Mouse (Mus musculus) spleen, adult 2 months (tissue): ENCODE results near the gene Sema3e.

Experiments
- CTCF ChIP-seq: fragments of 200-500 bp; IDR thresholded peaks from 2 replicates; pipeline ENCODE4 v1.5.1; 2011; ENCODE audit warnings: mild to moderate bottlenecking, inconsistent platforms; ENCODE audit not compliant: insufficient read depth, insufficient read length, insufficient replicate concordance; ENCODE audit errors: extremely low read depth
- POLR2A ChIP-seq: fragments of 200-500 bp; IDR thresholded peaks from 2 replicates; pipeline ENCODE4 v1.6.1; 2011; ENCODE audit warnings: low read depth, low read length, inconsistent platforms

DNA sequence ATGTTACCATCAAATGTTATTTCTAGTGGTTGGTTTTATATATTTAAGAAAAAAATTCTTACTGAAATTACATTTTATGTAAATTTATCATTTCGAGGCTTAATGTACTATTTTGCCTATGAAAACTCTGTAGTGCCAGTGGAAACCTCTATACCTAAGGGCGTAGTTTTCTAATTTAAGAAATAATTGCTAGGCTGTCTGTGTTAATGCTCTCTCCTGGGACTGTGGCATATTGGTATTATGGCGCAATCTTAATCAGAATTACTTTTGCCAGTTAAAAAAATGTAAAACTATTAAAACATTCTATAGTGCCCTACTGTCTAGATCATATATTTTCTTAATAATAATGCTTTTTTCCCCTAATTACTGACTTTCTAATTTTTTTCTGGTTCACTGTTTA is 138.2 kb downstream of the Sema3e start:
- TF ChIP-seq CTCF (no peak), POLR2A (no peak)
